Mouse (Mus musculus) hematopoietic multipotent progenitor cell, adult 10-12 weeks (in vitro differentiated cells): ENCODE measurements around the gene Gpr101. TPM values are rescaled to one million over a fixed set of nuclear protein-coding genes. Genes with fewer than 3 reads are reported as not detected.

ENCODE experiments used
- polyA plus RNA-seq: library from polyadenylated mRNA; stranded (reverse); fragments of >175 nt; gene quantifications from 2 replicates; pipeline ENCODE4 v1.2.3, GENCODE M21; 2012; ENCODE audit warnings: low replicate concordance

Gene Gpr101
- not detected in 2 replicates for polyA plus RNA-seq

GRCm38 (mm10) chrX:57503634-57504033, at the start of gene Gpr101:
TSS of gene Gpr101 (minus strand) at chrX:57503757.

Other genes starting within 250 kb of the Gpr101 start
- 10.2 and 10.9 TPM in 2 replicates for gene Arhgef6, start 165.0 kb downstream of the Gpr101 start, polyA plus RNA-seq
- 21.7 and 42.9 TPM in 2 replicates for gene Rbmx, start 110.7 kb downstream of the Gpr101 start, polyA plus RNA-seq
- gene Gm364, start 94.6 kb downstream of the Gpr101 start, polyA plus RNA-seq = not detected in 2 replicates